Comparison of ENCODE assay signal across 10 mouse cellular contexts in genomic region chr15:102362648-102363047, GRCm38 (mm10). TPM values are rescaled to one million over a fixed set of nuclear protein-coding genes. Genes with fewer than 3 reads are reported as not detected.
DNase-seq lines count a peak whose midpoint lies in the region; ATAC-seq and TF ChIP-seq lines count a peak whose summit lies in the region.
"Had no signal": no experiment of that assay in that cellular context is flagged by ENCODE, and none has a peak within 500 bp of the region (broad histone marks: within the 10 kb centered on the region; RNA-seq: fewer than 3 reads in every experiment).

No protein-coding gene starts in this region.

- 7% methylated on average over 14 of the region's 14 CpGs for WGBS in heart, adult 2 months
- 6% methylated on average over 13 of the region's 14 CpGs for WGBS in liver, embryonic 16.5 days (ENCODE audit: insufficient replicate concordance)

- H3K27me3 ChIP-seq in heart, adult 2 months (ENCODE audit: control insufficient read depth, insufficient read depth, low read length) = no peaks in the 10 kb centered on the region; the same call in none of the 2 replicates
- peaks cover 71% of the 10 kb centered on the region for H3K27me3 ChIP-seq in liver, embryonic 16.5 days (ENCODE audit: control insufficient read depth, insufficient read depth, low read depth, low read length)

- no peak for TF ChIP-seq CTCF in heart, adult 2 months (IDR thresholded peaks at IDR 0.05)

- no peaks in the 10 kb centered on the region for H3K79me2 ChIP-seq in heart, adult 2 months (replicated peaks; ENCODE audit: control insufficient read depth, insufficient read depth, low read length)

- TF ChIP-seq EP300 in heart, adult 2 months (IDR thresholded peaks at IDR 0.05; ENCODE audit: insufficient read depth, low read depth, low read length) = no peak

- no peaks in the 10 kb centered on the region for H3K4me1 ChIP-seq in heart, adult 2 months (ENCODE audit: control insufficient read depth, insufficient read depth, low read length)
- H3K4me1 ChIP-seq in liver, embryonic 16.5 days (ENCODE audit: control insufficient read depth, low read depth, low read length) = peaks cover 3% of the 10 kb centered on the region; the same call in 1 of the 2 replicates

- H3K27ac ChIP-seq in heart, adult 2 months = no peak overlapping the region
- H3K27ac ChIP-seq in liver, embryonic 16.5 days (ENCODE audit: low read length) = no peak overlapping the region

- ATAC-seq in liver, embryonic 16.5 days (ENCODE audit: low read depth) = no peak
- no peak for ATAC-seq in activated CD4-positive, CD25-positive, alpha-beta regulatory T cell, adult 4 months
- ATAC-seq: CD4-positive, CD25-positive, alpha-beta regulatory T cell, adult 4 months had no signal

- no peaks in the 10 kb centered on the region for H3K9me3 ChIP-seq in liver, embryonic 16.5 days (replicated peaks; ENCODE audit: control insufficient read depth, low read length)

- no peak overlapping the region for H3K4me3 ChIP-seq in heart, adult 2 months
- no peak overlapping the region for H3K4me3 ChIP-seq in liver, embryonic 16.5 days (ENCODE audit: low read depth, low read length)

- intact Hi-C loops in heart, adult 2 months (cut with DNase I) = no loop called here
- intact Hi-C loops in heart, postnatal 10 days (cut with DNase I) = no loop called here

- no peak for DNase-seq in heart, adult 2 months
- no peak for DNase-seq in heart, adult 18-20 months
- peak; percentile 54 for DNase-seq in 416B (ENCODE audit: low read depth)
- DNase-seq in heart, postnatal 10 days = peak; percentile 37 to 52
- DNase-seq in urinary bladder, adult 2 months (ENCODE audit: low spot score) = no peak
- no peak for DNase-seq in spleen, postnatal 36 days (ENCODE audit: low spot score in 2 of 2)
- DNase-seq: gastrocnemius, postnatal 36 days had no signal

- H3K4me2 ChIP-seq in liver, embryonic 16.5 days (ENCODE audit: low read depth, low read length) = peak overlapping the region; percentile 17; the same call in 1 of the 2 replicates

- peak overlapping the region; percentile 22; the same call in 1 of the 2 replicates for H3K9ac ChIP-seq in heart, adult 2 months (ENCODE audit: low read depth, low read length)
- no peak overlapping the region for H3K9ac ChIP-seq in liver, embryonic 16.5 days (ENCODE audit: low read depth, low read length)

- no peaks in the 10 kb centered on the region for H3K36me3 ChIP-seq in heart, adult 2 months (ENCODE audit: control insufficient read depth, insufficient read depth, low read length)
- no peaks in the 10 kb centered on the region for H3K36me3 ChIP-seq in liver, embryonic 16.5 days (ENCODE audit: control insufficient read depth, insufficient read depth)

- TF ChIP-seq POLR2A in heart, adult 2 months (IDR thresholded peaks at IDR 0.05; ENCODE audit: insufficient read depth, low read depth, low read length) = no peak

RNA-seq across cellular contexts. Expression of gene Sp7, which starts 4.3 kb away (rescaled TPM):
- total RNA-seq in heart, adult 2 months (2021) = not detected
- 0.06 TPM in 1 of 2 replicates, not detected in the other for polyA plus RNA-seq in heart, adult 2 months (2012; rRNA removed)
- total RNA-seq in heart, adult 18-20 months (2021) = not detected
- not detected for total RNA-seq in heart, postnatal 10 days (2021)
- 0.02 TPM in 1 of 2 replicates, not detected in the other for polyA plus RNA-seq in liver, embryonic 16.5 days (2015; fragmentation: Nextera tagmentation; extraction: Ambion mirVana)
- 0.15 and 0.21 TPM in 2 replicates for polyA plus RNA-seq in urinary bladder, adult 2 months (2012; rRNA removed)
- polyA plus RNA-seq in activated CD4-positive, CD25-positive, alpha-beta regulatory T cell, adult 4 months (2017; shearing (Covaris generic)) = not detected
- total RNA-seq: gastrocnemius, postnatal 36 days had no signal
- polyA plus RNA-seq: CD4-positive, CD25-positive, alpha-beta regulatory T cell, adult 4 months had no signal

RNA-seq across cellular contexts. Expression of gene Aaas, which starts 12.1 kb away (rescaled TPM):
- 10 to 100 TPM; 10.8 to 13.2 TPM for total RNA-seq in heart, adult 2 months (2021)
- 22.1 and 26.2 TPM in 2 replicates for polyA plus RNA-seq in heart, adult 2 months (2012; rRNA removed)
- 10 to 100 TPM in 1 of 2 experiments, 1 to 10 TPM in 1; 9.8 to 12.1 TPM for total RNA-seq in heart, adult 18-20 months (2021)
- total RNA-seq in heart, postnatal 10 days (2021) = 10 to 100 TPM; 16.2 to 16.4 TPM
- polyA plus RNA-seq in liver, embryonic 16.5 days (2015; fragmentation: Nextera tagmentation; extraction: Ambion mirVana) = 39.3 and 42.4 TPM in 2 replicates
- polyA plus RNA-seq in urinary bladder, adult 2 months (2012; rRNA removed) = 19.1 and 21.4 TPM in 2 replicates
- polyA plus RNA-seq in activated CD4-positive, CD25-positive, alpha-beta regulatory T cell, adult 4 months (2017; shearing (Covaris generic)) = 10 to 100 TPM; 45.7 to 48.7 TPM

RNA-seq across cellular contexts. Expression of gene Myg1, which starts 31.1 kb away (rescaled TPM):
- 10 to 100 TPM; 19.0 to 24.1 TPM for total RNA-seq in heart, adult 2 months (2021)
- polyA plus RNA-seq in heart, adult 2 months (2012; rRNA removed) = 27.8 and 36.7 TPM in 2 replicates
- total RNA-seq in heart, adult 18-20 months (2021) = 10 to 100 TPM; 25.0 to 26.0 TPM
- 10 to 100 TPM; 28.3 to 31.5 TPM for total RNA-seq in heart, postnatal 10 days (2021)
- polyA plus RNA-seq in liver, embryonic 16.5 days (2015; fragmentation: Nextera tagmentation; extraction: Ambion mirVana) = 34.0 and 39.3 TPM in 2 replicates
- 54.1 and 59.1 TPM in 2 replicates for polyA plus RNA-seq in urinary bladder, adult 2 months (2012; rRNA removed)
- polyA plus RNA-seq in activated CD4-positive, CD25-positive, alpha-beta regulatory T cell, adult 4 months (2017; shearing (Covaris generic)) = 100 to 1,000 TPM; 109 to 120 TPM

RNA-seq across cellular contexts. Expression of gene Pfdn5, which starts 36.7 kb away (rescaled TPM):
- 100 to 1,000 TPM; 287 to 351 TPM for total RNA-seq in heart, adult 2 months (2021)
- polyA plus RNA-seq in heart, adult 2 months (2012; rRNA removed) = 82.0 and 160 TPM in 2 replicates
- 100 to 1,000 TPM; 340 to 348 TPM for total RNA-seq in heart, adult 18-20 months (2021)
- 100 to 1,000 TPM; 336 to 346 TPM for total RNA-seq in heart, postnatal 10 days (2021)
- polyA plus RNA-seq in liver, embryonic 16.5 days (2015; fragmentation: Nextera tagmentation; extraction: Ambion mirVana) = 107 and 108 TPM in 2 replicates
- 396 and 519 TPM in 2 replicates for polyA plus RNA-seq in urinary bladder, adult 2 months (2012; rRNA removed)
- polyA plus RNA-seq in activated CD4-positive, CD25-positive, alpha-beta regulatory T cell, adult 4 months (2017; shearing (Covaris generic)) = 1,000 to 10,000 TPM; 1,328 to 1,584 TPM

RNA-seq across cellular contexts. Expression of gene Sp1, which starts 43.3 kb away (rescaled TPM):
- total RNA-seq in heart, adult 2 months (2021) = 10 to 100 TPM; 36.5 to 41.5 TPM
- polyA plus RNA-seq in heart, adult 2 months (2012; rRNA removed) = 9.6 and 17.3 TPM in 2 replicates
- total RNA-seq in heart, adult 18-20 months (2021) = 10 to 100 TPM; 31.9 to 39.6 TPM
- 10 to 100 TPM; 57.7 to 68.4 TPM for total RNA-seq in heart, postnatal 10 days (2021)
- 3.7 TPM in 2 replicates for polyA plus RNA-seq in liver, embryonic 16.5 days (2015; fragmentation: Nextera tagmentation; extraction: Ambion mirVana)
- polyA plus RNA-seq in urinary bladder, adult 2 months (2012; rRNA removed) = 19.1 and 24.2 TPM in 2 replicates
- polyA plus RNA-seq in activated CD4-positive, CD25-positive, alpha-beta regulatory T cell, adult 4 months (2017; shearing (Covaris generic)) = 10 to 100 TPM; 20.6 to 21.6 TPM

Comparison
In these comparisons a context has a peak if more than half of its experiments do, and no peak if none do; other contexts are left out.
1. DNase-seq: peak in 416B (single experiment) and heart, postnatal 10 days (2 of 2); none in heart, adult 2 months (0 of 2), heart, adult 18-20 months (0 of 2), urinary bladder, adult 2 months (single experiment) and spleen, postnatal 36 days (0 of 2).